Mouse (Mus musculus): Measurements from ENCODE around the gene Nucb2. TPM values are rescaled to one million over a fixed set of nuclear protein-coding genes. Genes with fewer than 3 reads are reported as not detected.

The Nucb2 gene
- total RNA-seq, 2 experiments from 2014 or later, result 8.0 to 8.1 TPM

DNA sequence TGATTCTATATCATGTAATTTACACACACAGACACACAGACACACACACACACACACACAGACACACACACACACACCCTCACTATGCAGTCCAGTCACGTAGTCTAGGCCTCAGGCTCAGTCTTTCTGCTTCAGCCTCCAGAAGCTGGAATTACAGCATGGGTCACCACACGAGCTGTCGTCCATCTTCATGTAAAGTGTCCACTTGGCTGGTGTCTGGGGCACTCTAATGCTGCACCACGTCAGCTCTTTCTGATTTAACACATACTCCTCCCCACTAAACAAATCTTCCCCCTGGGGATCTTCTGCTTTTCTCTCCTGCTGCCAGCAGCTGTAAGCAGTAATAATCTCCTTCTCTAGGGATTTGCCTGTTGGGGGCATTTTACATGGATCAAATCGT, 13.1 kb downstream of the Nucb2 start:
- no peak for DNase-seq

DNA sequence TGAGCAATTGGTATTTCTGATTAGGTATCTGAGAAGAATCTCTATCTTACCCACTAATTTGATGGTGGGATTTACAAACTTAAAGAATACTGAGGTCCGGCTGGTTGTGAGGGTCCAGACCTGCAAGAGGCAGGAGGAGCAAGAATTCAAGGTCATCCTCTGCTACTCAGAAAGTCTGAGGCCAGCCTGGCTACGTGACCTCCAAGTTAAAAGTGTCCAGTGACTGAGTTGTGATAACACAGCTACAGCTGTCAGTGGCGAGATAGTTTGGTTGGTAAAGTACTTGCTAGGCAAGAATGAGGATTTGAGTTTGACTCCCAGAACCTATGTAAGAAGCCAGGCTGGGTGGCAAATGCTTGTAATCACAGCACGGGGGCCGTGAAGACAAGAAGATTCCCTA, 14.0 kb downstream of the Nucb2 start:
- DNase-seq, result no peak
- intact Hi-C loops (cut with DNase I), result loop anchor here (5.0 kb wide), 1 partner anchor 61 kb away; no protein-coding TSS in a partner anchor

More for the DNA sequence above, 13.1 kb downstream of the Nucb2 start:
- intact Hi-C loops (cut with DNase I), result loop anchor here (5.0 kb wide), 1 partner anchor 60 kb away; no protein-coding TSS in a partner anchor

DNA sequence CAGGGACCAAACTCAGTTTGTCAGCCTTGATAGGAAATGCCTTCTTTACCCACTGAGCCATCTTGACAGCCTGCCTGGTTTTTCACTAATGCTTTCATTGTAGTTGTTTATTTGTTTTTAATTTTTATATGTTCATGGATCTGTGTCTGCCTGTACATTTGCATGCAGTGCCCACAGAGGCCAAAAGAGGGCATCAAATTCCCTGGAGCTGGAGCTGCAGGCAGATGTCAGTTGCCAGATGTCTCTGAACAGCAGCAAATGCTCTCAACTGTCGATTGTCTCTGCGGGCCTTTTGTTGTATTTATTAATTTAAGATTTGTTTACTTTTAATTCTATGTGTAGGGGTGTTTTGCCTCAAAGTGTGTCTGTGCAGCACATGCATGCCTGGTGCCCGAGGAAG, 15.6 kb downstream of the Nucb2 start:
- DNase-seq, result peak in 1 of 2 experiments; percentile 22
- intact Hi-C loops (cut with DNase I), result loop anchor here (5.0 kb wide), 1 partner anchor 63 kb away; no protein-coding TSS in a partner anchor

DNA sequence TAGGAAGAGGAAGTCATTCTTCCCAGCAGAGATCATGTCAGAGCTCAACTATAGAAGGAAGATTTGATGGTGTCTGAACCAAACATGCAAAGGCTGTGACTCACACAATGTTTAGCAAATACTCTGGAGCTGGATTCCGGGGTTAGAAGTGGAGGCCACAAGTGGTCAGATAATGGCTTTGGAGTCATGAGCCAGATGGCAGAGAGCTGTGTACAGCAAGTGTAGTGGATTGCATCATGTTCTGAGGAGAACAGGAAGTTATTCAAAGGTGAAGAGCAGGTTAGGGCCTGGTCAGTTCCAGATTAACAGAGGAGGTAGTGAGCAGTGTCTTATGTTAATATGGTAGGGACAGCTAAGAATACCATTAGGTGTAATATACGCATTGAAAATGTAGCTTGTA, 20.4 kb downstream of the Nucb2 start:
- intact Hi-C loops (cut with DNase I), result no loop called here
- DNase-seq, result peak; percentile 11 to 22

- intact Hi-C loops (cut with DNase I), result loop anchor here (5.0 kb wide), 1 partner anchor 157 kb away; no protein-coding TSS in a partner anchor
- no peak for DNase-seq
Observed at GRCm38 (mm10) chr7:116529793-116530192, 25.6 kb downstream of the Nucb2 start.

DNA sequence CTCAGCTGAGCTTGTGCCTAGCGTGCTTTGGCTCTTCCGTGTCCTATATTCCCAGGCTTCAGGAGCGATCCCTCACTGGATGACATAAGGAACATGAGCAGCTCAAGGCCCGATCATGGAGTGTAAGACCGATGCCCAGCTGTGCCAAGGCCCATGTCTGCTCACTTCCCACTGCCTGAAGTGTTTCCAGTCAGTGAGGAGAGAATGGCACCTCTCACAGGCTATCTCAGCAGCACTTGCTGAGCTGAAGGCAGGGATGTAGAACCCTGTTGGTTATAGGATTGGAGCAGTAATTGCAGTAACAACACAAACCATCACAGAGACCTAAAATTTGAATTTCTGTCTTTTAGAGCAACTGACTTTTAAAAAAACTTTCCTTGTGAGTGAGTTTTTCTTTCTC, 26.3 kb downstream of the Nucb2 start:
- intact Hi-C loops (cut with DNase I), result no loop called here
- no peak for DNase-seq

DNA sequence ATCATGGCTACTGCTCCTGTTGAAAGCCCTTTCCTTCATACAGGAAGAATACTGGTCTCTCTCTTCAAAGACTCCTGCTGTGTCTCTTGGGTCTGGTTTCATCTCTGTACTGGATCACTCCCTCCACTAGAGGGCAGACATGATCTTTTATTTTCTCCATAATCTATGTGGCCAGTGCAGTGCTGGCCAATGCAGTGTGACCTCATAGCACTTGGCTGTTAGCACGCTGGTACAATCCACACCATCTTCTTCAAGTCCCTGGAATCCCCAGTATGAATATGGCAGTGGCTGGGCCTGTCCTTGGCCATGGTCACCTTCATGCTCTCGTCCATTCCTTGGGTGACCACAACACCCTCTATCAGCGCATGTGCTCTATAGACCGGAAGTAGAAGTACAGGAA, 27.1 kb downstream of the Nucb2 start:
- intact Hi-C loops (cut with DNase I), result loop anchor here (1.0 kb wide), 1 partner anchor 77 kb away; no protein-coding TSS in a partner anchor
- DNase-seq, result peak; percentile 19 to 36

GRCm38 (mm10) chr7:116556834-116557233, 52.7 kb downstream of the Nucb2 start:
- no peak for DNase-seq
- intact Hi-C loops (cut with DNase I), result no loop called here

GRCm38 (mm10) chr7:116574551-116574950, 70.4 kb downstream of the Nucb2 start:
- intact Hi-C loops (cut with DNase I), result no loop called here
- no peak for DNase-seq

Other genes starting within 250 kb of the Nucb2 start
- 1 to 10 TPM; 3.9 to 5.6 TPM for gene Plekha7, start 196.0 kb upstream of the Nucb2 start, total RNA-seq (2021)
- 100 to 1,000 TPM; 313 to 343 TPM for gene Rps13, start 170.2 kb upstream of the Nucb2 start, total RNA-seq (2021)
- gene Pik3c2a, start 60.9 kb upstream of the Nucb2 start, total RNA-seq (2021), result 10 to 100 TPM; 16.3 to 16.9 TPM